8 mouse cellular contexts compared by ENCODE assay signal in genomic region chr14:101482270-101482669, GRCm38 (mm10).
DNase-seq lines count a peak whose midpoint lies in the region; ATAC-seq lines count a peak whose summit lies in the region.

No protein-coding gene starts in this region.

- H3K9ac ChIP-seq in heart, embryonic 14.5 days (ENCODE audit: low read length): no peak overlapping the region
- H3K9ac ChIP-seq in forebrain, embryonic 16.5 days (replicated peaks; ENCODE audit: low read depth, low read length): no peak overlapping the region

- no peak for ATAC-seq in heart, embryonic 14.5 days (ENCODE audit: insufficient number of reproducible peaks, insufficient read depth, low FRiP score, low read depth)
- no peak for ATAC-seq in forebrain, embryonic 16.5 days

- peaks cover 10 to 23% of the 10 kb centered on the region in 2 experiments for H3K4me1 ChIP-seq in heart, embryonic 14.5 days (ENCODE audit: control insufficient read depth in 2 of 2, insufficient read depth in 2 of 2, low read length in 2 of 2)
- no peaks in the 10 kb centered on the region for H3K4me1 ChIP-seq in forebrain, embryonic 16.5 days (replicated peaks; ENCODE audit: control insufficient read depth, insufficient read depth, low read length)

- no peaks in the 10 kb centered on the region for H3K27me3 ChIP-seq in heart, embryonic 14.5 days (ENCODE audit: control insufficient read depth, insufficient read depth, low read length)
- H3K27me3 ChIP-seq in forebrain, embryonic 16.5 days (replicated peaks; ENCODE audit: control insufficient read depth, insufficient read depth, low read length): no peaks in the 10 kb centered on the region

- H3K36me3 ChIP-seq in heart, embryonic 14.5 days (ENCODE audit: control insufficient read depth, insufficient read depth, low read length): peaks cover 28% of the 10 kb centered on the region
- no peaks in the 10 kb centered on the region for H3K36me3 ChIP-seq in forebrain, embryonic 16.5 days (ENCODE audit: control insufficient read depth, insufficient read depth)

- peak overlapping the region; percentile 91 to 95 for H3K27ac ChIP-seq in heart, embryonic 14.5 days (replicated peaks in 1 of 2; ENCODE audit: control insufficient read depth in 1 of 2, insufficient read depth in 1 of 2, low read depth in 2 of 2, low read length in 2 of 2)
- H3K27ac ChIP-seq in forebrain, embryonic 16.5 days (ENCODE audit: low read length): no peak overlapping the region

- DNase-seq in heart, adult 8-10 months (ENCODE audit: low spot score): no peak
- peak; percentile 32 for DNase-seq in urinary bladder, postnatal 25 days (ENCODE audit: low spot score)
- DNase-seq in urinary bladder, postnatal 4 days (ENCODE audit: low spot score in 2 of 2): no peak
- peak; percentile 39 to 44 for DNase-seq in cerebellum, postnatal 36 days
- peak; percentile 17 for DNase-seq in lung, postnatal 25 days (ENCODE audit: low spot score)
- DNase-seq in frontal cortex, postnatal 10 days (ENCODE audit: low spot score in 2 of 2): no peak

- no peak overlapping the region for H3K4me2 ChIP-seq in heart, embryonic 14.5 days (ENCODE audit: low read length)
- H3K4me2 ChIP-seq in forebrain, embryonic 16.5 days (ENCODE audit: low read length): no peak overlapping the region

- no peaks in the 10 kb centered on the region for H3K9me3 ChIP-seq in heart, embryonic 14.5 days (ENCODE audit: control insufficient read depth, low read length)
- no peaks in the 10 kb centered on the region for H3K9me3 ChIP-seq in forebrain, embryonic 16.5 days (ENCODE audit: control insufficient read depth, low read length)

- H3K4me3 ChIP-seq in heart, embryonic 14.5 days (ENCODE audit: control insufficient read depth in 1 of 2, insufficient read depth in 1 of 2, low read depth in 1 of 2, low read length in 2 of 2): no peak overlapping the region
- no peak overlapping the region for H3K4me3 ChIP-seq in forebrain, embryonic 16.5 days (replicated peaks; ENCODE audit: low read length)

- 40% methylated on average over 4 of the region's 4 CpGs for WGBS in heart, embryonic 14.5 days
- WGBS in forebrain, embryonic 16.5 days: 41% methylated on average over 4 of the region's 4 CpGs

Comparison
In these comparisons a context has a peak if more than half of its experiments do, and no peak if none do; other contexts are left out.
1. DNase-seq: peak in urinary bladder, postnatal 25 days (single experiment), cerebellum, postnatal 36 days (2 of 2) and lung, postnatal 25 days (single experiment); none in heart, adult 8-10 months (single experiment), urinary bladder, postnatal 4 days (0 of 2) and frontal cortex, postnatal 10 days (0 of 2).